In the genomic region with DNA sequence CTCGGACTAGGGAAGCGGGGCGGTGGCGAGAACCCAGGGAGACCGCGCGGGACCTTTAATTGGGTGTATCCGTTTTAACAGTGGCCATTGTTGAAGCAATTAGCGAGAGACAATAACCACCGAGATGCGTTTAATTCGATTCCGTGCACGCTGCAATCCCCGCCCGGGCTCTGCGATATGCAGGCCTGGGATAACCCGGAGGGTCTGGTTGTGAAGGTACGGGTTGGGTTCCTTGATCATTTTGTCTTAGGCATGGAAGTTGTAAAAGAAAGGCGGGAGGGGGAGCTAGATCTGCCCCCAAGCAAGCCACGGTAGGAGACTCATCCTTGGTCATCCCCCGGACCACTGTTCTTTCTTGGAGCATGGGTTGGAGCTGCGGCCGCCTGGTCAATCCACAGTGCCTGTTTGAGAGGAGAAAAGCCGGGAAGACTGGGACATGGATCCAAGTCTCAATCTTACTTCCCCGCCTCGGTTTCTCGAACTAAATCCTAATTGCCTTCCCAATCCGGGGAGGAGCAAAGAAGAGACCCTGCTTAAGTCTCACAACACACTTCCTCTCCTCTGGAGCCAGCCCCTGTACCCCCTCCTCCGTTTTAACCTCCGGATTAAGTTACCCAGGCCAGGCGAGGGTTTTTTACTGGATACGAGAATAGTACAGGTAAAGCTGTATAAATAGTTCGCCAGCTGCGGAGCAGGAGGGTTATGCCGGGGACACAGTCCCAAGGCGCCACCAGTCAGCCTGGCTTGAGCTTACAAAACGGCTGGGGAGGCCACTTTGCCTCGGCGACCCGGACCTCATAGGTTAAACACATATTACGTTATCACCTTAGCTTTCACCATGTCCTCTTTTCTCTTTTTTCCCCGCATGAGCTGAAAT, we compare ENCODE assay signal across 8 mouse cellular contexts. TPM values are rescaled to one million over a fixed set of nuclear protein-coding genes. Genes with fewer than 3 reads are reported as not detected.
DNase-seq lines count a peak whose midpoint lies in the region; ATAC-seq and TF ChIP-seq lines count a peak whose summit lies in the region.

No protein-coding gene starts in this region.

- no peaks in the 10 kb centered on the region for H3K36me3 ChIP-seq in lung, embryonic 14.5 days (ENCODE audit: insufficient read depth)
- no peaks in the 10 kb centered on the region for H3K36me3 ChIP-seq in embryonic facial prominence, embryonic 11.5 days (replicated peaks; ENCODE audit: control insufficient read depth, insufficient read depth, low read depth, low read length)
- H3K36me3 ChIP-seq in hindbrain, embryonic 14.5 days (replicated peaks; ENCODE audit: control insufficient read depth, insufficient read depth) = no peaks in the 10 kb centered on the region
- H3K36me3 ChIP-seq in midbrain, embryonic 12.5 days = no peaks in the 10 kb centered on the region

- no peaks in the 10 kb centered on the region for H3K9me3 ChIP-seq in lung, embryonic 14.5 days (ENCODE audit: low read depth, low read length)
- H3K9me3 ChIP-seq in embryonic facial prominence, embryonic 11.5 days (replicated peaks; ENCODE audit: control insufficient read depth, low read length) = no peaks in the 10 kb centered on the region
- no peaks in the 10 kb centered on the region for H3K9me3 ChIP-seq in hindbrain, embryonic 14.5 days (ENCODE audit: control insufficient read depth, low read length)
- no peaks in the 10 kb centered on the region for H3K9me3 ChIP-seq in midbrain, embryonic 12.5 days

- peaks cover 7% of the 10 kb centered on the region; the same call in 1 of the 2 replicates for H3K4me1 ChIP-seq in lung, embryonic 14.5 days (ENCODE audit: insufficient read depth)
- peaks cover 8% of the 10 kb centered on the region for H3K4me1 ChIP-seq in embryonic facial prominence, embryonic 11.5 days (ENCODE audit: control insufficient read depth, insufficient read depth, low read length)
- peaks cover 9% of the 10 kb centered on the region for H3K4me1 ChIP-seq in hindbrain, embryonic 14.5 days (replicated peaks; ENCODE audit: control insufficient read depth, insufficient read depth, low read length)
- H3K4me1 ChIP-seq in midbrain, embryonic 12.5 days = peaks cover 30% of the 10 kb centered on the region

- no peak for TF ChIP-seq CTCF in lung, embryonic 14.5 days (IDR thresholded peaks at IDR 0.05; ENCODE audit: low read depth)
- no peak for TF ChIP-seq CTCF in layer of hippocampus, adult 2 months (conservative IDR thresholded peaks at IDR 0.05)

- H3K4me2 ChIP-seq in lung, embryonic 14.5 days = peak overlapping the region; percentile 59
- H3K4me2 ChIP-seq in embryonic facial prominence, embryonic 11.5 days (ENCODE audit: low read depth, low read length) = peak overlapping the region; percentile 39
- H3K4me2 ChIP-seq in hindbrain, embryonic 14.5 days (replicated peaks) = peak overlapping the region; percentile 53
- H3K4me2 ChIP-seq in midbrain, embryonic 12.5 days (replicated peaks) = peak overlapping the region; percentile 84

- ATAC-seq in lung, embryonic 14.5 days (ENCODE audit: insufficient read depth) = no peak
- ATAC-seq in embryonic facial prominence, embryonic 11.5 days (replicated peaks; ENCODE audit: insufficient number of reproducible peaks, low FRiP score, low TSS enrichment, low read depth) = no peak
- ATAC-seq in hindbrain, embryonic 14.5 days (ENCODE audit: low FRiP score) = no peak
- ATAC-seq in midbrain, embryonic 12.5 days (ENCODE audit: low FRiP score, low read depth) = no peak

- H3K27ac ChIP-seq in lung, embryonic 14.5 days (ENCODE audit: low read depth) = no peak overlapping the region
- no peak overlapping the region; the same call in 1 of the 2 replicates for H3K27ac ChIP-seq in embryonic facial prominence, embryonic 11.5 days (replicated peaks; ENCODE audit: low read depth, low read length)
- peak overlapping the region; percentile 78 for H3K27ac ChIP-seq in hindbrain, embryonic 14.5 days
- H3K27ac ChIP-seq in midbrain, embryonic 12.5 days (replicated peaks) = peak overlapping the region; percentile 76
- H3K27ac ChIP-seq in layer of hippocampus, adult 2 months = no peak overlapping the region

- H3K9ac ChIP-seq in lung, embryonic 14.5 days = peak overlapping the region; percentile 6; the same call in 1 of the 2 replicates
- peak overlapping the region; percentile 46 for H3K9ac ChIP-seq in embryonic facial prominence, embryonic 11.5 days (replicated peaks; ENCODE audit: low read length)
- peak overlapping the region; percentile 51 for H3K9ac ChIP-seq in hindbrain, embryonic 14.5 days
- peak overlapping the region; percentile 57 for H3K9ac ChIP-seq in midbrain, embryonic 12.5 days (replicated peaks)

- peaks cover 84% of the 10 kb centered on the region for H3K27me3 ChIP-seq in lung, embryonic 14.5 days (ENCODE audit: insufficient read depth, low read length)
- peaks cover 32% of the 10 kb centered on the region for H3K27me3 ChIP-seq in embryonic facial prominence, embryonic 11.5 days (ENCODE audit: control insufficient read depth, insufficient read depth, low read length)
- peaks cover 93% of the 10 kb centered on the region for H3K27me3 ChIP-seq in hindbrain, embryonic 14.5 days (ENCODE audit: control insufficient read depth, insufficient read depth, low read length)
- H3K27me3 ChIP-seq in midbrain, embryonic 12.5 days = peaks cover 97% of the 10 kb centered on the region

- peak; percentile 51 for DNase-seq in lung, embryonic 14.5 days
- no peak for DNase-seq in lung, postnatal 14 days
- peak; percentile 61 for DNase-seq in embryonic facial prominence, embryonic 11.5 days (ENCODE audit: low spot score)
- no peak for DNase-seq in hindbrain, embryonic 14.5 days (ENCODE audit: low spot score)
- no peak for DNase-seq in urinary bladder, postnatal 36 days (ENCODE audit: low spot score in 2 of 2)
- DNase-seq in layer of hippocampus, adult 2 months (ENCODE audit: low spot score in 2 of 2) = no peak
- no peak for DNase-seq in cerebellum, adult 11 months

- H3K4me3 ChIP-seq in lung, embryonic 14.5 days (ENCODE audit: low read depth, low read length) = peak overlapping the region; percentile 32
- peak overlapping the region; percentile 34 for H3K4me3 ChIP-seq in embryonic facial prominence, embryonic 11.5 days (ENCODE audit: low read depth, low read length)
- H3K4me3 ChIP-seq in hindbrain, embryonic 14.5 days (replicated peaks; ENCODE audit: low read length) = peak overlapping the region; percentile 29
- H3K4me3 ChIP-seq in midbrain, embryonic 12.5 days = peak overlapping the region; percentile 51
- no peak overlapping the region for H3K4me3 ChIP-seq in layer of hippocampus, adult 2 months

- under 1% methylated on average over 43 of the region's 43 CpGs for WGBS in lung, embryonic 14.5 days
- WGBS in embryonic facial prominence, embryonic 11.5 days = under 1% methylated on average over 43 of the region's 43 CpGs
- WGBS in hindbrain, embryonic 14.5 days = under 1% methylated on average over 43 of the region's 43 CpGs
- WGBS in midbrain, embryonic 12.5 days = under 1% methylated on average over 43 of the region's 43 CpGs

RNA-seq across cellular contexts. Expression of a gene that starts 2.1 kb away (rescaled TPM):
- polyA plus RNA-seq in lung, embryonic 14.5 days (2014; fragmentation: Nextera tagmentation; extraction: Ambion mirVana) = not detected in 2 replicates
- 1.0 and 1.7 TPM in 2 replicates for polyA plus RNA-seq in embryonic facial prominence, embryonic 11.5 days (2014; fragmentation: Nextera tagmentation; extraction: Ambion mirVana)
- 0.36 and 0.52 TPM in 2 replicates for polyA plus RNA-seq in hindbrain, embryonic 14.5 days (2014; fragmentation: Nextera tagmentation; extraction: Ambion mirVana)
- polyA plus RNA-seq in midbrain, embryonic 12.5 days (2016; fragmentation: Nextera tagmentation; extraction: Ambion mirVana) = 3.0 and 5.3 TPM in 2 replicates
- total RNA-seq in layer of hippocampus, adult 2 months (2021) = not detected

RNA-seq across cellular contexts. Expression of a gene that starts 6.2 kb away (rescaled TPM):
- not detected in 2 replicates for polyA plus RNA-seq in lung, embryonic 14.5 days (2014; fragmentation: Nextera tagmentation; extraction: Ambion mirVana)
- 0.99 and 1.2 TPM in 2 replicates for polyA plus RNA-seq in embryonic facial prominence, embryonic 11.5 days (2014; fragmentation: Nextera tagmentation; extraction: Ambion mirVana)
- 1.1 and 1.2 TPM in 2 replicates for polyA plus RNA-seq in hindbrain, embryonic 14.5 days (2014; fragmentation: Nextera tagmentation; extraction: Ambion mirVana)
- polyA plus RNA-seq in midbrain, embryonic 12.5 days (2016; fragmentation: Nextera tagmentation; extraction: Ambion mirVana) = 3.0 and 3.5 TPM in 2 replicates
- not detected for total RNA-seq in layer of hippocampus, adult 2 months (2021)

RNA-seq across cellular contexts. Expression of a gene that starts 6.7 kb away (rescaled TPM):
- polyA plus RNA-seq in lung, embryonic 14.5 days (2014; fragmentation: Nextera tagmentation; extraction: Ambion mirVana) = 2.9 and 3.4 TPM in 2 replicates
- 17.4 and 22.7 TPM in 2 replicates for polyA plus RNA-seq in embryonic facial prominence, embryonic 11.5 days (2014; fragmentation: Nextera tagmentation; extraction: Ambion mirVana)
- polyA plus RNA-seq in hindbrain, embryonic 14.5 days (2014; fragmentation: Nextera tagmentation; extraction: Ambion mirVana) = 28.2 and 29.0 TPM in 2 replicates
- 77.4 and 84.2 TPM in 2 replicates for polyA plus RNA-seq in midbrain, embryonic 12.5 days (2016; fragmentation: Nextera tagmentation; extraction: Ambion mirVana)
- not detected for total RNA-seq in layer of hippocampus, adult 2 months (2021)

Comparison
In these comparisons a context has a peak if more than half of its experiments do, and no peak if none do; other contexts are left out.
1. DNase-seq: peak in lung, embryonic 14.5 days (single experiment) and embryonic facial prominence, embryonic 11.5 days (single experiment); none in lung, postnatal 14 days (single experiment), hindbrain, embryonic 14.5 days (single experiment), urinary bladder, postnatal 36 days (0 of 2), layer of hippocampus, adult 2 months (0 of 2) and cerebellum, adult 11 months (single experiment).
2. H3K27ac ChIP-seq: peak in hindbrain, embryonic 14.5 days (single experiment) and midbrain, embryonic 12.5 days (single experiment); none in lung, embryonic 14.5 days (single experiment), embryonic facial prominence, embryonic 11.5 days (single experiment) and layer of hippocampus, adult 2 months (single experiment).
3. H3K9ac ChIP-seq: peak in every context shown above with its lines; median percentile 57 in midbrain, embryonic 12.5 days; 51 in hindbrain, embryonic 14.5 days; 46 in embryonic facial prominence, embryonic 11.5 days; 6 in lung, embryonic 14.5 days.
4. Peak in every context shown above with its lines, with median percentiles within 50 percentile points of each other: H3K4me2 ChIP-seq.